Mouse (Mus musculus): ENCODE measurements around the gene Tmem203. TPM values are rescaled to one million over a fixed set of nuclear protein-coding genes. Genes with fewer than 3 reads are reported as not detected.

Gene Tmem203
- total and polyA plus RNA-seq, 3 experiments: 21.2 to 28.3 (median 21.5) TPM

- peak within 1 kb of the TSS; percentile 79 to 97 (median 91) for H3K4me3 ChIP-seq (replicated peaks in 1 of 3; ENCODE audit: low read depth in 2 of 3, low read length in 2 of 3, poor library complexity in 1 of 3)
- H3K36me3 ChIP-seq (replicated peaks in 1 of 2; ENCODE audit: control insufficient read depth in 1 of 2, insufficient read depth in 1 of 2, low read length in 1 of 2): peaks cover 33 to 76% of the 10 kb centered on the region in 2 experiments
- peak within 1 kb of the TSS; percentile 80 for H3K9ac ChIP-seq (ENCODE audit: insufficient read depth, low read depth)
- DNase-seq (ENCODE audit: extremely low read depth): peak; percentile 95
- H3K4me1 ChIP-seq (ENCODE audit: control insufficient read depth in 1 of 2, insufficient read depth in 2 of 2): peaks cover 12 to 52% of the 10 kb centered on the region in 2 experiments
- H3K27me3 ChIP-seq (replicated peaks): no peaks in the 10 kb centered on the region
- in situ Hi-C loops (cut with MboI; ENCODE audit: low pct_ligation_motif_present, low pct_unique_long_range_greater_than_20kb, low sequenced_read_pairs): loop anchor here (10.0 kb wide), 1 partner anchor 63 kb away; the partner anchor contains the start of gene Man1b1
- dilution Hi-C loops (cut with MboI; ENCODE audit: extremely low pct_ligation_motif_present, extremely low pct_unique_long_range_greater_than_20kb, low sequenced_read_pairs): no loop called here
- peak within 1 kb of the TSS; percentile 38; the same call in 1 of the 2 replicates for H3K27ac ChIP-seq (ENCODE audit: insufficient read depth, low read depth)
- no peaks in the 10 kb centered on the region for H3K9me3 ChIP-seq (replicated peaks; ENCODE audit: low read length)
- peak within 1 kb of the TSS; percentile 48 for H3K4me2 ChIP-seq (ENCODE audit: insufficient read depth, low read depth, poor library complexity, severe bottlenecking)
- peaks cover 19% of the 10 kb centered on the region for H3K79me2 ChIP-seq (replicated peaks; ENCODE audit: control insufficient read depth, extremely low read depth, insufficient read depth, poor library complexity, severe bottlenecking)
- TF ChIP-seq CTCF (conservative IDR thresholded peaks at IDR 0.05 in 1 of 2, IDR thresholded peaks at IDR 0.05 in 1 of 2; ENCODE audit: low read depth in 2 of 2, low read length in 2 of 2): peak in 1 of 2 experiments; percentile 58; a peak in 2 of 4 replicates
- no peak for TF ChIP-seq PAX5 (IDR thresholded peaks at IDR 0.05; ENCODE audit: low read length)
- 0 out of 2 replicates have a peak, but pooled peaks have one; percentile 27 for TF ChIP-seq ZMIZ1 (IDR thresholded peaks at IDR 0.05; ENCODE audit: low read depth, low read length)
- no peak for TF ChIP-seq IRF4 (IDR thresholded peaks at IDR 0.05; ENCODE audit: low read depth, low read length)
- TF ChIP-seq JUN (IDR thresholded peaks at IDR 0.05; ENCODE audit: insufficient read depth, low read depth, low read length): no peak
- no peak for TF ChIP-seq MAFK (IDR thresholded peaks at IDR 0.05; ENCODE audit: insufficient replicate concordance, low read length)
- TF ChIP-seq NELFE (IDR thresholded peaks at IDR 0.05; ENCODE audit: low read depth, low read length): peak; percentile 73
- 0 out of 2 replicates have a peak, but pooled peaks have one; percentile 48 for TF ChIP-seq MAX (IDR thresholded peaks at IDR 0.05; ENCODE audit: low read length)
- TF ChIP-seq ZC3H11A (IDR thresholded peaks at IDR 0.05; ENCODE audit: low read depth, low read length): no peak
- TF ChIP-seq ZNF384 (IDR thresholded peaks at IDR 0.05; ENCODE audit: low read depth, low read length): no peak
- TF ChIP-seq GABPA (IDR thresholded peaks at IDR 0.05; ENCODE audit: insufficient replicate concordance, low read depth, low read length): 0 out of 2 replicates have a peak, but pooled peaks have one; percentile 21
- peak; percentile 80 for TF ChIP-seq MXI1 (IDR thresholded peaks at IDR 0.05; ENCODE audit: low read depth, low read length)
- peak; percentile 53; the same call in 1 of the 2 replicates for TF ChIP-seq POLR2AphosphoS2 (IDR thresholded peaks at IDR 0.05; ENCODE audit: low read depth, low read length)
- no peak for TF ChIP-seq MEF2A (IDR thresholded peaks at IDR 0.05; ENCODE audit: borderline replicate concordance, low read depth, low read length)
- no peak for TF ChIP-seq CHD2 (IDR thresholded peaks at IDR 0.05; ENCODE audit: low read length)
- TF ChIP-seq SMC3 (IDR thresholded peaks at IDR 0.05; ENCODE audit: low read depth, low read length): peak; percentile 39
- 0 out of 2 replicates have a peak, but pooled peaks have one; percentile 5 for TF ChIP-seq ETS1 (conservative IDR thresholded peaks at IDR 0.05; ENCODE audit: low read depth, low read length)
- TF ChIP-seq UBTF (IDR thresholded peaks at IDR 0.05; ENCODE audit: low read depth, low read length): 0 out of 2 replicates have a peak, but pooled peaks have one; percentile 40
- peak; percentile 84 for TF ChIP-seq POLR2A (IDR thresholded peaks at IDR 0.05; ENCODE audit: low read depth, low read length)
- peak; percentile 86 for TF ChIP-seq ELF1 (IDR thresholded peaks at IDR 0.05; ENCODE audit: low read depth, low read length)
- no peak for TF ChIP-seq USF1 (IDR thresholded peaks at IDR 0.05; ENCODE audit: low read depth, low read length)
- peak; percentile 66; the same call in 1 of the 2 replicates for TF ChIP-seq KAT2A (IDR thresholded peaks at IDR 0.05; ENCODE audit: insufficient replicate concordance, low read length)
- peak; percentile 32; the same call in 1 of the 2 replicates for TF ChIP-seq BHLHE40 (IDR thresholded peaks at IDR 0.05; ENCODE audit: low read depth, low read length)
- no peak for TF ChIP-seq ZKSCAN1 (IDR thresholded peaks at IDR 0.05; ENCODE audit: borderline replicate concordance, low read depth, low read length)
- TF ChIP-seq CHD1 (IDR thresholded peaks at IDR 0.05; ENCODE audit: low read depth, low read length): no peak
- peak; percentile 87 for TF ChIP-seq HCFC1 (IDR thresholded peaks at IDR 0.05; ENCODE audit: low read depth, low read length)
- TF ChIP-seq SIN3A (IDR thresholded peaks at IDR 0.05; ENCODE audit: low read length): peak; percentile 92
- TF ChIP-seq JUND (conservative IDR thresholded peaks at IDR 0.05; ENCODE audit: low read depth, low read length): no peak
- TF ChIP-seq TCF12 (IDR thresholded peaks at IDR 0.05; ENCODE audit: low read depth, low read length): peak; percentile 80
- TF ChIP-seq NRF1 (IDR thresholded peaks at IDR 0.05; ENCODE audit: low read depth, low read length): peak; percentile 90
- TF ChIP-seq RAD21 (IDR thresholded peaks at IDR 0.05; ENCODE audit: low read depth, low read length): peak; percentile 36
- peak; percentile 32; the same call in 1 of the 2 replicates for TF ChIP-seq MYC (IDR thresholded peaks at IDR 0.05; ENCODE audit: low read depth, low read length)
- TF ChIP-seq EP300 (IDR thresholded peaks at IDR 0.05; ENCODE audit: low read length): no peak
Observed at GRCm38 (mm10) chr2:25271827-25272511, 16.7 kb downstream of the Tmem203 start, which contains the start of the genes Ssna1 and Anapc2. Ssna1 (minus strand) TSS chr2:25272438. Anapc2 (plus strand) TSS chr2:25272478.
